Mouse (Mus musculus) myocyte (in vitro differentiated cells): Measurements from ENCODE around the gene Whrn. TPM values are rescaled to one million over a fixed set of nuclear protein-coding genes. Genes with fewer than 3 reads are reported as not detected.
A peak's percentile ranks its signal among the peaks of the same experiment; 100 is the strongest.

ENCODE experiments used
- H3K27me3 ChIP-seq: one replicate; pipeline ENCODE4 v1.6.1; 2011; ENCODE audit not compliant: control insufficient read depth, insufficient read depth, insufficient read length
- H3K36me3 ChIP-seq: one replicate; pipeline ENCODE4 v1.6.1; 2011; ENCODE audit not compliant: control insufficient read depth, insufficient read depth
- H3K4me2 ChIP-seq: one replicate; pipeline ENCODE4 v1.6.1; 2011; ENCODE audit warnings: low read depth, control low read depth
- H3K4me3 ChIP-seq: one replicate; pipeline ENCODE4 v1.5.1; 2011; ENCODE audit warnings: mild to moderate bottlenecking, control low read depth, moderate library complexity
- H3K79me2 ChIP-seq: one replicate; pipeline ENCODE4 v1.6.1; 2011; ENCODE audit not compliant: control insufficient read depth, insufficient read depth
- H3ac ChIP-seq: one replicate; pipeline ENCODE4 v1.6.1; 2011; ENCODE audit not compliant: control insufficient read depth, insufficient read length
- CEBPB ChIP-seq: IDR thresholded peaks from 2 replicates; pipeline ENCODE4 v1.6.1; 2011; ENCODE audit warnings: mild to moderate bottlenecking, moderate library complexity; ENCODE audit not compliant: poor library complexity, insufficient read depth, severe bottlenecking
- E2F4 ChIP-seq: IDR thresholded peaks from one replicate; pipeline ENCODE4 v1.6.1; 2011; ENCODE audit warnings: mild to moderate bottlenecking, control low read depth, moderate library complexity; ENCODE audit not compliant: insufficient read depth
- MAX ChIP-seq: IDR thresholded peaks from one replicate; pipeline ENCODE4 v1.6.1; 2011; ENCODE audit warnings: low read depth, mild to moderate bottlenecking, control low read depth
- MYOD1 ChIP-seq, 3 experiments: IDR thresholded peaks; one replicate each; pipeline ENCODE4 v1.6.1; 2011; ENCODE audit warnings: control low read depth in 2 of 3, low read depth in 2 of 3, mild to moderate bottlenecking in 2 of 3, moderate library complexity in 1 of 3; ENCODE audit not compliant: insufficient read length in 2 of 3, control insufficient read depth in 1 of 3
- MYOG ChIP-seq, 3 experiments: IDR thresholded peaks; one replicate each; pipeline ENCODE4 v1.6.1; 2011; ENCODE audit warnings: control low read depth in 2 of 3, low read depth in 2 of 3, mild to moderate bottlenecking in 2 of 3; ENCODE audit not compliant: insufficient read length in 2 of 3, control insufficient read depth in 1 of 3, insufficient read depth in 1 of 3
- POLR2A ChIP-seq: IDR thresholded peaks from one replicate; pipeline ENCODE4 v1.6.1; 2011; ENCODE audit warnings: low read depth, mild to moderate bottlenecking, control low read depth, moderate library complexity; ENCODE audit not compliant: insufficient read length
- POLR2AphosphoS2 ChIP-seq: IDR thresholded peaks from one replicate; pipeline ENCODE4 v1.6.1; 2011; ENCODE audit warnings: low read depth, control low read depth; ENCODE audit not compliant: insufficient read length
- REST ChIP-seq: IDR thresholded peaks from one replicate; pipeline ENCODE4 v1.6.1; 2011; ENCODE audit warnings: mild to moderate bottlenecking, control low read depth, moderate library complexity; ENCODE audit not compliant: insufficient read depth, insufficient read length
- SRF ChIP-seq: IDR thresholded peaks from one replicate; pipeline ENCODE4 v1.6.1; 2011; ENCODE audit warnings: low read depth; ENCODE audit not compliant: control insufficient read depth, insufficient read length
- TCF12 ChIP-seq: IDR thresholded peaks from one replicate; pipeline ENCODE4 v1.6.1; 2011; ENCODE audit warnings: mild to moderate bottlenecking, control low read depth; ENCODE audit not compliant: poor library complexity, insufficient read depth, severe bottlenecking
- TCF3 ChIP-seq: IDR thresholded peaks from one replicate; pipeline ENCODE4 v1.6.1; 2011; ENCODE audit warnings: low read depth, control low read depth; ENCODE audit not compliant: insufficient read length
- USF1 ChIP-seq: IDR thresholded peaks from one replicate; pipeline ENCODE4 v1.6.1; 2011; ENCODE audit warnings: low read depth, mild to moderate bottlenecking, control low read depth, moderate library complexity
- polyA plus RNA-seq: library from polyadenylated mRNA; unstranded; fragments of >200 nt; fragmentation: generic; extraction: Trizol; gene quantifications from one replicate; pipeline ENCODE4 v1.2.1, GENCODE M21; 2012; ENCODE audit warnings: missing spikeins

Whrn gene
- polyA plus RNA-seq, 1 experiment = 18.8 TPM

GRCm38 (mm10) chr4:63501050-63501449 lies 5.3 kb upstream of the Whrn start:
- H3ac ChIP-seq = no peak overlapping the region
- no peaks in the 10 kb centered on the region for H3K79me2 ChIP-seq
- no peak overlapping the region for H3K4me3 ChIP-seq
- H3K27me3 ChIP-seq = no peaks in the 10 kb centered on the region
- no peak overlapping the region for H3K4me2 ChIP-seq
- no peaks in the 10 kb centered on the region for H3K36me3 ChIP-seq
- TF ChIP-seq MYOD1 (IDR thresholded peaks at IDR 0.05; ENCODE audit: control insufficient read depth in 1 of 3, insufficient read length in 2 of 3, low read depth in 2 of 3) (no peak), POLR2A (no peak), POLR2AphosphoS2 (no peak), SRF (no peak), MYOG (IDR thresholded peaks at IDR 0.05; ENCODE audit: control insufficient read depth in 1 of 3, insufficient read depth in 1 of 3, insufficient read length in 2 of 3, low read depth in 2 of 3) (no peak), TCF3 (no peak), MAX (no peak), USF1 (no peak), CEBPB (no peak), TCF12 (no peak), REST (no peak), E2F4 (no peak)

GRCm38 (mm10) chr4:63498346-63498745 lies 2.6 kb upstream of the Whrn start:
- Histone ChIP-seq H3K4me3 (no peak overlapping the region), H3K79me2 (no peaks in the 10 kb centered on the region), H3K4me2 (no peak overlapping the region), H3ac (no peak overlapping the region), H3K36me3 (no peaks in the 10 kb centered on the region), H3K27me3 (no peaks in the 10 kb centered on the region)
- TF ChIP-seq MYOD1 (IDR thresholded peaks at IDR 0.05; ENCODE audit: control insufficient read depth in 1 of 3, insufficient read length in 2 of 3, low read depth in 2 of 3) = no peak
- no peak for TF ChIP-seq POLR2A
- no peak for TF ChIP-seq TCF12
- no peak for TF ChIP-seq CEBPB
- no peak for TF ChIP-seq E2F4
- no peak for TF ChIP-seq USF1

- peak overlapping the region; percentile 57 for H3ac ChIP-seq
- H3K4me3 ChIP-seq = peak overlapping the region; percentile 45
- TF ChIP-seq POLR2A (no peak), REST (no peak), SRF (no peak), MYOG (IDR thresholded peaks at IDR 0.05; ENCODE audit: control insufficient read depth in 1 of 3, insufficient read depth in 1 of 3, insufficient read length in 2 of 3, low read depth in 2 of 3) (no peak), E2F4 (no peak), MAX (no peak), USF1 (no peak), POLR2AphosphoS2 (no peak), CEBPB (no peak), MYOD1 (IDR thresholded peaks at IDR 0.05; ENCODE audit: control insufficient read depth in 1 of 3, insufficient read length in 2 of 3, low read depth in 2 of 3) (no peak), TCF12 (no peak), TCF3 (no peak)
- H3K79me2 ChIP-seq = no peaks in the 10 kb centered on the region
- H3K4me2 ChIP-seq = peak overlapping the region; percentile 96
- no peaks in the 10 kb centered on the region for H3K27me3 ChIP-seq
- no peaks in the 10 kb centered on the region for H3K36me3 ChIP-seq
Measured at GRCm38 (mm10) chr4:63496312-63496711, 521 bp upstream of the Whrn start.

- no peaks in the 10 kb centered on the region for H3K79me2 ChIP-seq
- no peaks in the 10 kb centered on the region for H3K27me3 ChIP-seq
- peak overlapping the region; percentile 57 for H3ac ChIP-seq
Measured at GRCm38 (mm10) chr4:63494967-63495914, 550 bp downstream of the Whrn start.

More at GRCm38 (mm10) chr4:63494967-63495914, 550 bp downstream of the Whrn start:
- TF ChIP-seq MYOD1 (IDR thresholded peaks at IDR 0.05; ENCODE audit: control insufficient read depth in 1 of 3, insufficient read length in 2 of 3, low read depth in 2 of 3) = peak in 2 of 3 experiments; percentile 51 to 60
- peak in 2 of 3 experiments; percentile 32 to 63 for TF ChIP-seq MYOG (IDR thresholded peaks at IDR 0.05; ENCODE audit: control insufficient read depth in 1 of 3, insufficient read depth in 1 of 3, insufficient read length in 2 of 3, low read depth in 2 of 3)
- no peak for TF ChIP-seq REST
- Histone ChIP-seq H3K4me2 (peak overlapping the region; percentile 76), H3K36me3 (no peaks in the 10 kb centered on the region), H3K4me3 (peak overlapping the region; percentile 45)
